Mouse (Mus musculus): ENCODE results near the gene Wipf1.

Wipf1 gene

DNA sequence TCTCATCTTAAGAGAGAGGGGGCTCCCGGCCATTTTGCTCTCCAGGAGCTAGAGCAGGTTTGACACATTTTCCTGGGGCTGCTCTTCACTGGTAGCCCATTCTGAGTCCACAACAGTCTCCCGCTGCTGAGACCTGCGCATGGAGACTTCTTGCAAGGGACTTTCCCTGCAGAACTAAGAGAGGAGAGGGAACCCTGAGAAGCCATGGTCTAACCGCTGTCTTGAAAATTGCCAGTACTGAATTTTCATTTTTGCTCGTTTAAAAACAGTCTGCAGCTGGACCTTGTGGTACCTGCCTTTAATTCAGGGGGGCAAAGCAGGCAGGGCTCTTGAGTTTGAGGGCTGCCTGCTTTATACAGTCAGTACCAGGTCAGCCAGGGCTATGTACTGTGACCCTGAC, 60.5 kb downstream of the Wipf1 start:
- no peak for TF ChIP-seq GATA4 (IDR thresholded peaks at IDR 0.05; ENCODE audit: insufficient replicate concordance, low read length)

DNA sequence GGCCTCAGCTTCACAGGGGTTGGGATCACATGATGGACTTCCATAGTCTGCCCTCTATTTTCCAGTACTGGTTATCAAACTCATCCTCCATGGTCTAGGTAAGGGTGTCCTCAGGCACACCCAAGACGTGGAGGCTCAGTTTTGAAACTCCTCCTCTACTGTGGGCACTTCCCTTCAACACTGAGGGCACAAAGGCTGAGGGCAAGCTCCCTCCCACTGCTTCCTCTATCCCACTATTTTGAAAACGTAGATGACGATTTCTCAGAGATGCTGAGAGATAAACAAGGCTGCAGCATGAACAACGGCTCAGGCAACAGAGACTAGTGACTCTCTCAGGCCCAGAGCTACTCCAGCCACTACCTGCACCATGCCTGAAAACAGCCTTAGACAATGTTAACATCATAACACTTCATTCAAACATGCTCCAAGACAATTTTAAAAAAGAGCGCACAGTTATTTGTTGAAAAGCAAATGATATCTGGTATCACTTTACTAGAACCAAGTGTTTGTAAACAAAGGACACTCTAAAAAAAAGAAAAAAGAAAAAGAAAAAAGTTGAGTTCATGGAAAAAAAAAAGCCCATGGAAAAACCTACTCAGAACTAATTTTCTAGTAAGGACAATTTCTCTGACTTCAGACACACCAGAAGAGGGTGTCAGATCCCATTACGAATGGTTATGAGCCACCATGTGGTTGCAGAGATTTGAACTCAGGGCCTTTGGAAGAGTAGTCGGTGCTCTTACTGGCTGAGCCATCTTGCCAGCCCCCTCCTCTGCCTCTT, 62.3 kb downstream of the Wipf1 start:
- TF ChIP-seq GATA4 (IDR thresholded peaks at IDR 0.05; ENCODE audit: insufficient replicate concordance, low read length) = no peak

- no peak for TF ChIP-seq GATA4 (IDR thresholded peaks at IDR 0.05; ENCODE audit: insufficient replicate concordance, low read length)
Observed at GRCm38 (mm10) chr2:73466481-73466880, 63.1 kb downstream of the Wipf1 start.

DNA sequence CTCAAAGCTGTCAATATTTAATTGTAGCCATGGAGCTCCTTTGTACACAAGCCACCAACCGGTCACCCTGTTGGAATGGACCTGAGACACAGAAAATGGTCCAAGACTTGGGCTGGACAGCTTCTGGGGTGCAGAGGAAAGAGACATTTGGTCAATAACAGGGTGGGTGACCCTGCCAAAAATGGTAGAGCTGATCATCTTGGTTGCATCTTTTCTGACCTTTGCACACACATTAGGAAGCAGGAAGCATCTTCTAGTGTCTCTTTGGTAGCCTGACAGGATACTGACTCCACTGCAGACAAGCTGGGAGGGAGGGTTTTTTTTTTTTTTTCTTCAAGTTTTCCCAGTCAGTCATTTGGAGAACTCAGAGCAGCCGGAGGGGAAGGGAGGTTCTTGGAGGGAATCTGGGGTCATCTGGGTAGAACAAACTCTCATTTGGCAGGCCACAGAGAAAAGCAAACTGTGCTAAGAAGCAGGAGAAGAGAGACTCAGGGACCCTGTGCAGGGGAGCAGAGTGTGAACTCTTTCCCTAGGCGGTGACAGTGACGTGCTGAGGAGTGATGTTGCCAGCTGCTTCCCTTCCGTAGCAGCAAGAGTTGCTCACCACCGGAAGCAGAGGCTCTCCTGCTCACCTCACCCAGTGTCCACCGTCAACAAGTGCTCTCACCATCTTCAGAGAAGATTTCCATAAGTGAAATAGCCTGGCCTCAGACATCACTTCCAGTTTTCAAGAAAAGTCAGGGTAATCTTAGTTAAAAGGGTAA, 65.9 kb downstream of the Wipf1 start:
- TF ChIP-seq GATA4 (IDR thresholded peaks at IDR 0.05; ENCODE audit: insufficient replicate concordance, low read length) = no peak

DNA sequence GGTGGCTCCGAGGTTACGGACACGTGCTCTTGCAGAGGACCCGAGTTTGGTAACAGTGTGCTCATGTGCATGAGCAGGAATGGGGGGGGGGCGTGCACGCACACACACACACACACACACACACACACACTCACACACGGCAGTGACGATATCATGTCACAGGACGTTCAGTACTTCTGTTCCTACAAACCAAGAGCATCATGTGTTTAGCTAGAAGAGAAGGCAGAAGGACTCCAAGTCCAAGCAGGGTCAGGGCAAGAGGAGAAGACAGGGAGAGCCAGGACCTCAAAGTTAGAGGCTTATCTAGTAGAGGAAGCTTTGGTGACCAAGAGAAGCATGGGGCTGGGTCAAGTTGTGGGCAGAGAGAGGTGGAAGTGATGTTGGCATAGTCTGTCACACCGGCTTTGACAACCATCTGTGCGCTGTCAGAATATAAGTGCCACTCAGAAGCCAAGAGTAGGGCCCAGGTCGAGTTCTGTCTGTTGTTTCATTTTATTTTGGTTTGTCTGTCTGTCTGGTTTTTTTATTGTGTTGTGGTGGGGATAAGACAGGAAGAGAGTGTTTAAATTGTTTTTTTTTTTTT, 66.7 kb downstream of the Wipf1 start:
- TF ChIP-seq GATA4 (IDR thresholded peaks at IDR 0.05; ENCODE audit: insufficient replicate concordance, low read length) = no peak

DNA sequence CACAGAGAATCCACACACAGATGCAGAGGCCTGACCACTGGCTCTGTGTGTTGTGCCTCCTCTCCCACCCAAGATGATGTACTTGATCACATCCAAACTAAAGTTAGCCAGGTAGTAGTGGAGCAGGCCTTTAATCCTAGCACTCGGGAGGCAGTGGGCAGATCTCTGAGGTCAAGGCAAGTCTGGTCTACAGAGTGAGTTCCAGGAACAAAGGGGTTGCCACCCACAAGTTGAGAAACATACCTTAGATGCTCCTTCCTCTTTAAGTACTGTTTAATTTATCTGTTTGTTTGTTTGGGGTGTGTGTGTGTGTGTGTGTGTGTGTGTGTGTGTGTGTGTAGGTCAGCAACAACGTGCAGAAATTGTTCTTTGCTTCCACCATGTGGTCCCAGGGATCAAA, 67.3 kb downstream of the Wipf1 start:
- no peak for TF ChIP-seq GATA4 (IDR thresholded peaks at IDR 0.05; ENCODE audit: insufficient replicate concordance, low read length)

- TF ChIP-seq GATA4 (IDR thresholded peaks at IDR 0.05; ENCODE audit: insufficient replicate concordance, low read length) = no peak
Observed at GRCm38 (mm10) chr2:73460168-73460567, 69.4 kb downstream of the Wipf1 start.

- TF ChIP-seq GATA4 (IDR thresholded peaks at IDR 0.05; ENCODE audit: insufficient replicate concordance, low read length) = no peak
Observed at GRCm38 (mm10) chr2:73459607-73460153, 69.9 kb downstream of the Wipf1 start.

- no peak for TF ChIP-seq GATA4 (IDR thresholded peaks at IDR 0.05; ENCODE audit: insufficient replicate concordance, low read length)
Observed at GRCm38 (mm10) chr2:73456886-73457285, 72.6 kb downstream of the Wipf1 start.

DNA sequence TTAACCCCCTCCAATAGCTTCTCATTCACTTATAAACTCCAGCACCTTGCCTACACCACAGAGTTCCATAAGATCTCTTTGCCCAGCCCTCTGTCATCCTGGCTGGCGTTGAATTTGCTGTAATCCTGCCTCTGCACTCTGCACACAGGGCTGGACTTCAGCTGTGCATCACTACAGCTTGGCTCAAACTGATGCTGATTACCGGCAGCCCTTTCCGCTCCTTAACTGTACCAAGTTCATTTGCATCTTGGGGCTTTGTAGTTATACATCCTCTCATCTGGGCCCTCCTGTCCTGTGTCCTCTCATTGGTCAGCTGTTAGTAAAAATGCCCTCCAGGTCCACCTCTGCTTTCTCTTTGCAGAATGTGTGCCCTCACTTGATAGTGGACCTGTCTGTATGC, 73.4 kb downstream of the Wipf1 start:
- no peak for TF ChIP-seq GATA4 (IDR thresholded peaks at IDR 0.05; ENCODE audit: insufficient replicate concordance, low read length)

GRCm38 (mm10) chr2:73455541-73455940, 74.0 kb downstream of the Wipf1 start:
- TF ChIP-seq GATA4 (IDR thresholded peaks at IDR 0.05; ENCODE audit: insufficient replicate concordance, low read length) = no peak

- TF ChIP-seq GATA4 (IDR thresholded peaks at IDR 0.05; ENCODE audit: insufficient replicate concordance, low read length) = no peak
Observed at GRCm38 (mm10) chr2:73454682-73455081, 74.9 kb downstream of the Wipf1 start.

- TF ChIP-seq GATA4 (IDR thresholded peaks at IDR 0.05; ENCODE audit: insufficient replicate concordance, low read length) = no peak
Observed at GRCm38 (mm10) chr2:73454186-73454585, 75.3 kb downstream of the Wipf1 start.

GRCm38 (mm10) chr2:73453717-73454116, 75.8 kb downstream of the Wipf1 start:
- TF ChIP-seq GATA4 (IDR thresholded peaks at IDR 0.05; ENCODE audit: insufficient replicate concordance, low read length) = no peak

- TF ChIP-seq GATA4 (IDR thresholded peaks at IDR 0.05; ENCODE audit: insufficient replicate concordance, low read length) = no peak
Observed at GRCm38 (mm10) chr2:73453085-73453484, 76.4 kb downstream of the Wipf1 start.

- no peak for TF ChIP-seq GATA4 (IDR thresholded peaks at IDR 0.05; ENCODE audit: insufficient replicate concordance, low read length)
Observed at GRCm38 (mm10) chr2:73452556-73452955, 77.0 kb downstream of the Wipf1 start.
